ENCODE assay signal across 8 mouse cellular contexts in genomic region chr6:124756652-124757350, GRCm38 (mm10). TPM values are rescaled to one million over a fixed set of nuclear protein-coding genes. Genes with fewer than 3 reads are reported as not detected.
A peak's percentile ranks its signal among the peaks of the same experiment; 100 is the strongest.
DNase-seq lines count a peak whose midpoint lies in the region; ATAC-seq and TF ChIP-seq lines count a peak whose summit lies in the region.

No protein-coding gene starts in this region.

- DNase-seq in brain, adult 2 months (ENCODE audit: low read depth, low spot score): peak; percentile 91
- peak; percentile 86 for DNase-seq in forebrain, embryonic 10.5 days (ENCODE audit: extremely low spot score, low spot score)
- DNase-seq in kidney, postnatal 14 days: peak; percentile 91
- DNase-seq in lung, adult 18-20 months: peak; percentile 89 to 90
- DNase-seq in thymus, postnatal 10 days (ENCODE audit: low spot score in 2 of 2): peak; percentile 27 to 49

- peak overlapping the region; percentile 67 for H3K4me2 ChIP-seq in heart, embryonic 16.5 days (ENCODE audit: low read depth, low read length)
- peak overlapping the region; percentile 90 for H3K4me2 ChIP-seq in neural tube, embryonic 15.5 days

- H3K27me3 ChIP-seq in E14TG2a.4 (ENCODE audit: insufficient read depth, low read length): peaks cover 28% of the 10 kb centered on the region
- H3K27me3 ChIP-seq in forebrain, embryonic 10.5 days (ENCODE audit: poor library complexity, severe bottlenecking): no peaks in the 10 kb centered on the region; the same call in 1 of the 2 replicates
- no peaks in the 10 kb centered on the region for H3K27me3 ChIP-seq in heart, embryonic 16.5 days (ENCODE audit: control insufficient read depth, insufficient read depth, low read length)
- H3K27me3 ChIP-seq in neural tube, embryonic 15.5 days (replicated peaks): no peaks in the 10 kb centered on the region

- peak overlapping the region; percentile 99 for H3K27ac ChIP-seq in forebrain, embryonic 10.5 days
- H3K27ac ChIP-seq in heart, embryonic 16.5 days (ENCODE audit: low read length): peak overlapping the region; percentile 96
- peak overlapping the region; percentile 98 for H3K27ac ChIP-seq in neural tube, embryonic 15.5 days (replicated peaks)

- WGBS in forebrain, embryonic 10.5 days: under 1% methylated on average over 53 of the region's 54 CpGs
- under 1% methylated on average over 52 of the region's 54 CpGs for WGBS in heart, embryonic 16.5 days
- under 1% methylated on average over 51 of the region's 54 CpGs for WGBS in neural tube, embryonic 15.5 days

- H3K9me3 ChIP-seq in E14TG2a.4 (ENCODE audit: low read length): no peaks in the 10 kb centered on the region
- no peaks in the 10 kb centered on the region for H3K9me3 ChIP-seq in forebrain, embryonic 10.5 days
- H3K9me3 ChIP-seq in heart, embryonic 16.5 days (replicated peaks; ENCODE audit: control insufficient read depth, low read length): no peaks in the 10 kb centered on the region
- H3K9me3 ChIP-seq in neural tube, embryonic 15.5 days (replicated peaks): no peaks in the 10 kb centered on the region

- no peak for TF ChIP-seq CTCF in E14TG2a.4 (conservative IDR thresholded peaks at IDR 0.05; ENCODE audit: low read length)

- ATAC-seq in heart, embryonic 16.5 days (replicated peaks; ENCODE audit: extremely low read depth, insufficient read depth, low FRiP score): peak; percentile 73
- ATAC-seq in neural tube, embryonic 15.5 days (ENCODE audit: low FRiP score): peak; percentile 85

- H3K4me3 ChIP-seq in E14TG2a.4 (replicated peaks; ENCODE audit: low read length): peak overlapping the region; percentile 86
- peak overlapping the region; percentile 91 for H3K4me3 ChIP-seq in forebrain, embryonic 10.5 days
- H3K4me3 ChIP-seq in heart, embryonic 16.5 days (ENCODE audit: low read length): peak overlapping the region; percentile 82
- peak overlapping the region; percentile 74 for H3K4me3 ChIP-seq in neural tube, embryonic 15.5 days (replicated peaks)

- H3K36me3 ChIP-seq in E14TG2a.4 (ENCODE audit: insufficient read depth, low read length): no peaks in the 10 kb centered on the region; the same call in 1 of the 2 replicates
- H3K36me3 ChIP-seq in forebrain, embryonic 10.5 days (replicated peaks): peaks cover 20% of the 10 kb centered on the region
- no peaks in the 10 kb centered on the region for H3K36me3 ChIP-seq in heart, embryonic 16.5 days (ENCODE audit: control insufficient read depth, insufficient read depth)
- H3K36me3 ChIP-seq in neural tube, embryonic 15.5 days: 0 out of 2 replicates have a peak, but pooled peaks cover 6% of the 10 kb centered on the region

- H3K9ac ChIP-seq in heart, embryonic 16.5 days (ENCODE audit: low read length): peak overlapping the region; percentile 94
- H3K9ac ChIP-seq in neural tube, embryonic 15.5 days (replicated peaks): peak overlapping the region; percentile 95

- H3K4me1 ChIP-seq in E14TG2a.4 (replicated peaks; ENCODE audit: low read depth, low read length): peaks cover 66% of the 10 kb centered on the region
- H3K4me1 ChIP-seq in forebrain, embryonic 10.5 days: peaks cover 54% of the 10 kb centered on the region
- peaks cover 40% of the 10 kb centered on the region for H3K4me1 ChIP-seq in heart, embryonic 16.5 days (ENCODE audit: control insufficient read depth, insufficient read depth, low read length)
- peaks cover 60% of the 10 kb centered on the region for H3K4me1 ChIP-seq in neural tube, embryonic 15.5 days

RNA-seq across cellular contexts. Expression of gene Atn1, which starts 0.5 kb away (rescaled TPM):
- polyA plus RNA-seq in forebrain, embryonic 10.5 days (2016; fragmentation: Nextera tagmentation; extraction: Ambion mirVana): 12.5 and 14.2 TPM in 2 replicates
- polyA plus RNA-seq in heart, embryonic 16.5 days (2015; fragmentation: Nextera tagmentation; extraction: Ambion mirVana): 9.4 and 10.4 TPM in 2 replicates
- 23.1 and 24.0 TPM in 2 replicates for polyA plus RNA-seq in neural tube, embryonic 15.5 days (2015; fragmentation: Nextera tagmentation; extraction: Ambion mirVana)

RNA-seq across cellular contexts. Expression of gene Gm45234, which starts 1.0 kb away (rescaled TPM):
- not detected in 2 replicates for polyA plus RNA-seq in forebrain, embryonic 10.5 days (2016; fragmentation: Nextera tagmentation; extraction: Ambion mirVana)
- polyA plus RNA-seq in heart, embryonic 16.5 days (2015; fragmentation: Nextera tagmentation; extraction: Ambion mirVana): not detected in 2 replicates
- 0.17 TPM in 1 of 2 replicates, not detected in the other for polyA plus RNA-seq in neural tube, embryonic 15.5 days (2015; fragmentation: Nextera tagmentation; extraction: Ambion mirVana)

RNA-seq across cellular contexts. Expression of gene Eno2, which starts 12.7 kb away (rescaled TPM):
- 4.0 and 4.4 TPM in 2 replicates for polyA plus RNA-seq in forebrain, embryonic 10.5 days (2016; fragmentation: Nextera tagmentation; extraction: Ambion mirVana)
- polyA plus RNA-seq in heart, embryonic 16.5 days (2015; fragmentation: Nextera tagmentation; extraction: Ambion mirVana): 3.7 and 4.3 TPM in 2 replicates
- 197 and 226 TPM in 2 replicates for polyA plus RNA-seq in neural tube, embryonic 15.5 days (2015; fragmentation: Nextera tagmentation; extraction: Ambion mirVana)

RNA-seq across cellular contexts. Expression of gene Grcc10, which starts 15.6 kb away (rescaled TPM):
- polyA plus RNA-seq in forebrain, embryonic 10.5 days (2016; fragmentation: Nextera tagmentation; extraction: Ambion mirVana): 397 and 415 TPM in 2 replicates
- polyA plus RNA-seq in heart, embryonic 16.5 days (2015; fragmentation: Nextera tagmentation; extraction: Ambion mirVana): 429 and 447 TPM in 2 replicates
- 572 and 623 TPM in 2 replicates for polyA plus RNA-seq in neural tube, embryonic 15.5 days (2015; fragmentation: Nextera tagmentation; extraction: Ambion mirVana)

RNA-seq across cellular contexts. Expression of gene Ptpn6, which starts 18.3 kb away (rescaled TPM):
- 4.8 and 5.2 TPM in 2 replicates for polyA plus RNA-seq in forebrain, embryonic 10.5 days (2016; fragmentation: Nextera tagmentation; extraction: Ambion mirVana)
- 14.6 and 31.3 TPM in 2 replicates for polyA plus RNA-seq in heart, embryonic 16.5 days (2015; fragmentation: Nextera tagmentation; extraction: Ambion mirVana)
- polyA plus RNA-seq in neural tube, embryonic 15.5 days (2015; fragmentation: Nextera tagmentation; extraction: Ambion mirVana): 4.8 and 24.7 TPM in 2 replicates

Comparison
In these comparisons a context has a peak if more than half of its experiments do, and no peak if none do; other contexts are left out.
1. Peak in every context shown above with its lines: DNase-seq, ATAC-seq, H3K4me3 ChIP-seq and H3K27ac ChIP-seq.
2. DNase-seq: peak in every context shown above with its lines; median percentile 91 in brain, adult 2 months; 91 in kidney, postnatal 14 days; 90 in lung, adult 18-20 months; 86 in forebrain, embryonic 10.5 days; 38 in thymus, postnatal 10 days.
3. RNA of gene Eno2, which starts 12.7 kb away (polyA plus RNA-seq): 197 to 226 TPM in neural tube, embryonic 15.5 days; 4.0 to 4.4 TPM in forebrain, embryonic 10.5 days and 3.7 to 4.3 TPM in heart, embryonic 16.5 days; every median in the first group is over 10 times any median in the second.